Mouse (Mus musculus) spleen, adult 12 weeks (tissue): ENCODE data around the gene Prkca.

Experiments used
- DNase-seq: peaks from one replicate; pipeline ENCODE4 v3.0.0; 2022; ENCODE audit warnings: low spot score

Prkca gene

DNA sequence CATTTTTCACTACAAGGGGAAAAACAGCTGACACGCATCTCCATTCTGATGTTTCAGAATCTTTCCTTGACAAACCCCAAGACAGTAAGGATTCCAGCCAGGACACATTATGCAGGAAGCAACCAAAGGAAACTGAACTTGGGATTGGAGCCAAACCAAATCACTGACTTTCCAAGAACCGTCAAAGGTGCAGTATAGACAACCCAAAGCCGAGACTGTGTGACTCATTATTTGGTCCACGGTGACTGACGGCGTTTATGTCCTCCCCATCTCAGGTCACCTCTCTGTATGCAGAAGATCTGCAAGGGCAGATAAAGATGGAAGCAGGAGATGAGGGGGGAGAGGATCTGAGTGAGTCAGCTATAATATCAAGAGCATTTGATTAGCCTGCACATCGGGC lies 183.7 kb downstream of the Prkca start:
- no peak for DNase-seq

- no peak for DNase-seq
These were observed 185.7 kb downstream of the Prkca start for GRCm38 (mm10) chr11:108158046-108158445.

- DNase-seq = no peak
These were observed 186.7 kb downstream of the Prkca start for GRCm38 (mm10) chr11:108157074-108157473.

GRCm38 (mm10) chr11:108156107-108156506 lies 187.6 kb downstream of the Prkca start:
- no peak for DNase-seq

DNA sequence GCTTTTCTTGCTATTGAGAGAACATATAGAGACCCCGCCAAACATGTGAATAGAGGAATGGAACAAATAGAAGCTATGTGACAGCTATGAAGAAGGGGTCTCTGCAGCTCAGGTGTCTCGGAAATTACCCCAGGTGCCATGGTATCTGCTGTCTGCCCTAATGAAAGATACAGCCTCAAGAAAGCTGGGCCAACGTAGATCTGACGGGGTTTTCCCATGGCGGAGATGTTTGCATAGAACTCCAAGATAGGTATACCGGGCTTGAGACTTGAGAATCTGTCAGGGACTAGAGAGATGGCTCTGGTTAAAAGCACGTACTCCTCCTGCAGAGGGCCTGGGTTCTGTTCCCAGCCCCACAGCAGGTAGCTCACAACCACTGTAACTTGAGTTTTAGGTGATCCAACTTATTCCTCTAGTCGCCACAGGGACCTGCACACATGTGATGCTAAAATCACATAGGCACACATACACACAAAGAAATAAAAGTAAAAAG lies 188.6 kb downstream of the Prkca start:
- no peak for DNase-seq

DNA sequence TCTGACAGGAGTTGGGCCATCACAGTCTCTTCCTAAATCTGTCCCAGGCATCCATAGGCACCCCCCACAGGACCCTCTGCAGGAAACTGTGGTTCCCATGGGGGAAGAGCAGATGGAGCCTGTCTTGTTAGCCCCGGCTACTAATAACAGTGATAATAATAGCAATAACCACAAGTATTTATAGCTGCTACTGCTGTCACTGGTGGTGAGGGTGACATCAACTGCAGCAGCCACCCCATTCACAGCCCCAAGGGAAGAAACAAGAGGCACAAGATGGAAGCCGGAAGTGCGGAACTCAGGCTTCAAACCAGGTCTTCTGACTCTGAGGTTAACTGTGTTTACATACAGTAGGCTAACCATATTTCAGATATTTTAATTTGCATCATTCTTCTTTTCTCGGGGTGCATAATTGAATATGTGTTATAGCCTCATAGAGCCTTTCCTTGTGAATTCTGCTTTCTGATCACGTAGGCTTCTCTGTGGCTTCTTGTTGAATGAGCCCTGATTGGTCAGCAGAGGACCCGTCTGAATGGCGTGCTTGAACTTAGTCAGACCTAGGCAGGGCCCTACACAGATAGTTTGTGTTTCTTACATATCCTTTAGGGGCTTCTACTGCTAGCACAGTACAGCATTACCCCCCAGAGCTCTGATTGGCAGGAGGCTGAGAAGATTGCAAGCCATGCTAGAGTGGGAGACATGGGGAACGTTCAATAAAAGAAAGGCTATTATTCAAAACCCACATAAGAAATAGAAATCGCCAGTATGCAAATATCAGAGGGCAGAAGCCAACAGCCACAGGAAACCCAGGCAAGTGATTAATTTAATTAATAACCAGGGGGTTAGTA lies 189.5 kb downstream of the Prkca start:
- no peak for DNase-seq

- no peak for DNase-seq
These were observed 191.1 kb downstream of the Prkca start for GRCm38 (mm10) chr11:108152591-108152990.

DNA sequence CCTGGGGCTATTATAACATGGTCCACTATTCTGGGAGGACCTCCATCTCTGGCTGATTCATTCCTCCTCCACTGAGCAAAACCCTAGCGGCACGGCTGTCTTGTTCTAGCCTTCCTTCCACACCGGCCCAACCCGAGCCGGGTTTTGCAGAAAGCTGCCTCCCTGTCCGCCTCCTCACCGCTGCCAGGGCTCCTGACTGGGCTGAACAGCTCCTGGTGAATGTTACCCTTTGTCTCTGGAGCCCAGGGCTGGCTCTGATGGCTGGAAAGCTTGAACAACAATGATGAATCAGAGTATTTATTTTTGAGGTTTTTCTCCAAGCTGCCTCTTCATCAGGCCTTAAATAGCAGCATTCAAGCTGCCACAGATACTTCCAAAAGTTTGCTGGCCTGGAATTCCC lies 193.3 kb downstream of the Prkca start:
- no peak for DNase-seq

DNA sequence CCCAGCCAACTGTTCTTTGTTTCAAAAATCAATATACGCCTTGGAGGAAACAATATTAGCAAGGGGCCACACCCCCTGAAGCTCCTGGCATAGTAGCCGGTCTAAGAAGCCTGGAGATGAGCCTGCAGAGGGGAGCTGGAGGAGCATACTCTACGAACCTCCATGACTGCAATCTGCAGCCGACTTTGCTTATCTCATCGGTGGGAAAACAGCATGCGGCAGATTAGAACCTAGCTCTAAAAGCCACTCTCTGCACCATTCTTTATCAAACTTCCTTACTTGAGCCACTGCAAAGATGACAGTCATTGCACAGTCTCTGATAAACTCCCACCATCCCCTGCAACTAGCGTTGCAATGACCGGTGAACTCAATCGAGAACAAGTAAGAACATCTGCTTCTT lies 194.5 kb downstream of the Prkca start:
- no peak for DNase-seq

DNA sequence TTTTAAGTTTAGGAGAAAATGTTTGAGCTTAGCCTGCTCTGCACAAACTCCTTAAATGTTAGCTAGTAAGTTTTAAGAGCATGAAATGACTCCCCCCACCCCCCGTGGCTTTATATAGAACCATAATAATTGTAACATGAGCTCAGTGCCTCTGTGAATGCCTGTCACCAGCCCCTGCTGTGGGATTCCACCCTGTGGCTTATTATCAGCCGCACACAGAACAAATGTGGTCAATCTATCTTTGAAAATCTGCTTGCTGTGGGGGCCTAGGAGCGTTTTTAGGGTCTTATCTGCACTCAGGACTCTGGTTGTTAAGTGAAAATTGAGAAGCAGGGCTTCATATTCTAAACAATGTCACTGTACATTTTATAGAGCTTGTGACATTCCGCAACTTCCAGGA lies 195.2 kb downstream of the Prkca start:
- no peak for DNase-seq

DNA sequence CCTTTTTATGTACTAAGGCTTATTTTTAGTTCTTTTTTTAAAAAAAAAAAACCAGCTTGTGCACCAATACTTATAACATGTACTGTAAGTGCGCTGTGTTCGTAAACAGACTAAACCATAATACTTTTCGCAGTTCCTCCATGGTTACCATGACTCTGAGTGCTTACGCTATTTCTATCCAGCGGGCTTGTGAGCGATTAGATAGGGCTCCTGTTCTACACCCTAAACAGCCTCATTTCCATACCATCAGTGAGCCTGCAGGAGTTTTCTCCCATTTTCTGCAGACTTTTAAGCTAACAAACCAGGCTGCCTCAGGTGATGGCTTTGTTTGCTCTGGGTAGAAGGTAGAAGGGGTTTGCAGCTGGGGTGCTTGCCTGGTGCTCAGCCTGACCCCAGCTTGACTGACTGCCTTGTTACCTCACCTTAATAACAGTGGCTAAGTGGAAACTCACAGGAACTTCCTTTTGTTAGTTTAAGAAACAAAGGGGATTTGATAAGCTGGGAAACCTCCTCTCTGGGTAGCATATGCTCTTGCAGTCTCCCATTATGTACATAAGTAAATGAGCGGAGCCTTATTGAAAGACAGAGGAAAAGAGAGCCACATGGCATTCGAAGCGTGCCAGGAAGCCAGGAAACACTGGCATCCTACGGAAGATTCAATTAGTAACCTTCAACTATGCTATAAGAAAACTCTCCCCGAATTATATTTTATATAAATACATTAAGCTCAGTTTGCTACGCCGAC lies 197.8 kb downstream of the Prkca start:
- DNase-seq = no peak

GRCm38 (mm10) chr11:108145128-108145527 lies 198.6 kb downstream of the Prkca start:
- DNase-seq = no peak

DNA sequence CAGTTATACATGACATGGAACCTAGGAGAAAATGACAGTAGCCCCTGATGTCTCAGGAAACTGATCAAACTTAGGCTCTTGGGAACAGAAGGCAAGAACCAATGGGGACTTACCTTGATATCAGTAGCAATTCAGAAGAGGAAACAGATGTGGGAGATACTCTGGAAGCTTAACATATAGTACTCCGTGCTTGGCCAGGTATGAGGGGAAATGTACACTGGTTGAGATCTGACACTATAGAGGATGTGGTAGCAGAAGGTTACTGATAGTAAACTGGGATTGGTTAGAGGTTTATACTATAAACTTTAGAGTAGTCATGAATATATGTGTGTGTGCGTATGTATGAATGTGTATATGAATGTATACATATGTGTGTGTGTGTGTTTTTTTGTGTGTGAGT lies 200.0 kb downstream of the Prkca start:
- DNase-seq = no peak

GRCm38 (mm10) chr11:108140028-108140427 lies 203.7 kb downstream of the Prkca start:
- DNase-seq = no peak

- DNase-seq = no peak
These were observed 207.4 kb downstream of the Prkca start for GRCm38 (mm10) chr11:108136341-108136740.

- DNase-seq = no peak
These were observed 208.1 kb downstream of the Prkca start for GRCm38 (mm10) chr11:108135407-108136159.

- DNase-seq = peak; percentile 7
These were observed 215.1 kb downstream of the Prkca start for GRCm38 (mm10) chr11:108128593-108128992.

DNA sequence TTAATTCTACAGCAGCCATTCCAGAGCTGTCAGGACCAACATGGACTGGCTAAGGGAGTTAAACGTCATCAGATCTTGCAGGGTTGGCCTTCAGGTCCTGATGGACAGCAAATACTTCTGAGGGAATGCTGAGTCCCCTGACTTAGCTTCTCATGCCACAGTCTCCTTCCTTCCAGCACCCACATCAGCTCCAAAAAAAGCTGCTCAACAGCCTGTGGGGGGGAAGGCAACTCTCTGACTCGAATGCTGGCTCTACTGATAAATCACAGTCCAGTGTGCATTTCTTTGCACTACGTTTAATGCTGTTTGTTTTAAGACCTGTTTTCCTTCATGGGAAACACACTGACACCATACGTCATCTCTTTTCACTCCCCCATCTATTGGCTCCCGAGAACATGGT lies 215.8 kb downstream of the Prkca start:
- no peak for DNase-seq

DNA sequence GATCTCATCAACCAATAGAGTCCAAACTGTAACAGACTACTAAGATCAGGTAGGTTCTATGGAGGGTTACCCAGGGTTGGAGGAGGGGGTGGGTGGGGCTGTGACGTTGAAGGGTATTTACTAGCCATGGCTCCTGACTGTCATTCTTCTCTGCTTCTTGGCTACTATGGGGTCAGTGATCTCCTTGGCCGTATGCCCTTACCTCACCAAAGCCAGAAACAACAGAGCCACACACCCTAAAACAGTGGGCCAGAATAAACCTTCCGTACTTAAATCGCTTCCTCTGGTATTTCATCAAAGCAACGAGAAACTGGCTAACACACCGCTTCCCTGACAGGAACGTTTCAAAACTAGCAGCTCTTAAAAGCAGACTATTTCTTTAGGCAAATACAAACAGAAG lies 221.2 kb downstream of the Prkca start:
- no peak for DNase-seq

GRCm38 (mm10) chr11:108120708-108121107 lies 223.0 kb downstream of the Prkca start:
- DNase-seq = no peak

DNA sequence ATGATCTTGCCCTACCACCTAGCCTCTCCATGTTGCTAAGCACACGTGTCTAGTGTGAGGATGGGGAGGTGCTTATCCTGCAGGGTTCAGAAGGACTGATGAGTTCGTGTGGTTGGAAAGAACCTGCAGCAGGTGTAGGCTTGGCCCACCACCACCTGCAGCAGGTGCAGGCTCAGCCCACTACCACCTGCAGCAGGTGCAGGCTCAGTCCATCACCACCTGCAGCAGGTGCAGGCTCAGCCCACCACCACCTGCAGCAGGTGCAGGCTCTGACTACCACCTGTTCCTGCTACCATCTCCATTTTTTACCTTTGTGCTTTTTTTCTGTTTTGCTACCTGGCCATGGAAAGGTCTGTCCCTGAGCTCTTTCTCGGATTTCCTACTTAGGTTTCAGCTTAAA lies 223.9 kb downstream of the Prkca start:
- DNase-seq = no peak

GRCm38 (mm10) chr11:108118814-108119213 lies 224.9 kb downstream of the Prkca start:
- DNase-seq = no peak

- no peak for DNase-seq
These were observed 225.5 kb downstream of the Prkca start for GRCm38 (mm10) chr11:108118221-108118620.
